Mouse (Mus musculus) limb, embryonic 13.5 days (tissue): Measurements from ENCODE around the gene Olfr653. TPM values are rescaled to one million over a fixed set of nuclear protein-coding genes. Genes with fewer than 3 reads are reported as not detected.

ENCODE experiments used
- polyA plus RNA-seq: library from polyadenylated mRNA; unstranded; fragments of >200 nt; fragmentation: Nextera tagmentation; extraction: Ambion mirVana; gene quantifications from 2 replicates; pipeline ENCODE4 v1.2.1, GENCODE M21; 2015

Olfr653 gene
- polyA plus RNA-seq, 1 experiment from 2014 or later, result not detected

Other genes starting within 250 kb of the Olfr653 start
- 0.17 TPM in 1 of 2 replicates, not detected in the other for gene Trim34b, start 247.8 kb upstream of the Olfr653 start, polyA plus RNA-seq
- gene Trim12c, start 224.0 kb upstream of the Olfr653 start, polyA plus RNA-seq, result 2.4 and 2.7 TPM in 2 replicates
- gene Trim30b, start 207.4 kb upstream of the Olfr653 start, polyA plus RNA-seq, result 0.05 TPM in 1 of 2 replicates, not detected in the other
- 0.22 TPM in 1 of 2 replicates, not detected in the other for gene Trim30c, start 176.5 kb upstream of the Olfr653 start, polyA plus RNA-seq
- gene Trim30a, start 112.1 kb upstream of the Olfr653 start, polyA plus RNA-seq, result 1.0 and 1.2 TPM in 2 replicates
- 0.31 and 0.36 TPM in 2 replicates for gene Trim30d, start 69.5 kb upstream of the Olfr653 start, polyA plus RNA-seq
- gene Olfr651, start 27.2 kb upstream of the Olfr653 start, polyA plus RNA-seq, result not detected in 2 replicates
- gene Olfr652, start 16.4 kb upstream of the Olfr653 start, polyA plus RNA-seq, result not detected in 2 replicates
- not detected in 2 replicates for gene Olfr654, start 9.7 kb downstream of the Olfr653 start, polyA plus RNA-seq
- gene Olfr655, start 24.5 kb downstream of the Olfr653 start, polyA plus RNA-seq, result not detected in 2 replicates
- gene Olfr656, start 36.6 kb downstream of the Olfr653 start, polyA plus RNA-seq, result not detected in 2 replicates
- not detected in 2 replicates for gene Olfr657, start 47.5 kb downstream of the Olfr653 start, polyA plus RNA-seq
- not detected in 2 replicates for gene Olfr658, start 70.0 kb downstream of the Olfr653 start, polyA plus RNA-seq
- not detected in 2 replicates for gene Olfr659, start 89.4 kb downstream of the Olfr653 start, polyA plus RNA-seq
- not detected in 2 replicates for gene Olfr661, start 109.2 kb downstream of the Olfr653 start, polyA plus RNA-seq
- not detected in 2 replicates for gene Usp17le, start 200.2 kb downstream of the Olfr653 start, polyA plus RNA-seq